Mouse (Mus musculus): ENCODE results near the gene Ctse.
"Not testable (repeated sequence)": the region's sequence is repeated elsewhere in the genome, so short reads cannot be mapped to it uniquely, and the experiment has no call there.

Gene Ctse

GRCm38 (mm10) chr1:131637791-131638540 lies at the start of gene Ctse:
Ctse (plus strand) TSS chr1:131638306.
- no peak for DNase-seq (ENCODE audit: low spot score)

- no peak for DNase-seq (ENCODE audit: low spot score)
Observed at GRCm38 (mm10) chr1:131598905-131599304, 39.2 kb upstream of the Ctse start, which contains the start of gene Avpr1b. Avpr1b (plus strand) TSS chr1:131599239.

- DNase-seq (ENCODE audit: low spot score) = no peak
Observed at GRCm38 (mm10) chr1:131600314-131600713, 37.8 kb upstream of the Ctse start.

DNA sequence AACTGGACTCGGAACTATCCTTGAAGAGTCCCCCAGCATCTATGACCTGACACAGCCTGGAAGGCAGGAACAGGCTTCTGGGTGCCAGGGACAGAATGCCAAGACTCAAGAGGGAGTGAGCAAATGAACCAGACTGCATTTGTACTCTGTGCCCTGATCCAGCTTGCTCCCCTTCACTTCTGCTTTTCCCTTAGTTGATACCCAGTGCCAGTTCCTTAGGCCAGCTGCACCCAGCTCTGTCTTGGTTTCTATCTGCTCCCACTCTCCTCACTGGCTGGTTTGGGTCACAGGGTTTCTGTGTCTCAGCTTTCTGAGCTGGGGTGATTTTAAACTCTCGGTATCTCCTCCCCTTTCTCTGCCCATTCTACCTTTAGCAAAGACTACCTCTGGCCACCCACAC lies 31.4 kb upstream of the Ctse start:
- no peak for DNase-seq (ENCODE audit: low spot score)

- no peak for DNase-seq (ENCODE audit: low spot score)
Observed at GRCm38 (mm10) chr1:131612556-131613155, 25.4 kb upstream of the Ctse start.

GRCm38 (mm10) chr1:131613361-131614133 lies 24.6 kb upstream of the Ctse start:
- peak; percentile 80 for DNase-seq (ENCODE audit: low spot score)

DNA sequence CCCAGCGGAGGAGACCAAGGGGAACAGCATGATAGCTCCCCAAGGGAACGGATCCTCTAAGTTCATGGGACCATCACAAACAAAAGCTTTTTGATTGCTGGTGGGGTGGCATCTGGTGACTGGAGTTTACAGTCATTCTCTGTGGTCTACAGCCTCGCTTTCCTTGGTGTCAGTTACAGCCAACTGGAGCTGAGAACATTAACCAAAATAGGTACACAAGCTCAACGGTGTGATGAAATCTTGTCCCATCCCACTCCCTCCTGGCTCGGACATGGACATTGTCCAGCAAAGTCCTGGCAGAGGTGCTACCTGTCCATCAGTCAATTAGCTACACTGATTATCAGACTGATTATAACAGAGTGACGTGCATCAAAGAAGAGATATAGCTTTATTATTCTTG lies 23.5 kb upstream of the Ctse start:
- DNase-seq (ENCODE audit: low spot score) = no peak

DNA sequence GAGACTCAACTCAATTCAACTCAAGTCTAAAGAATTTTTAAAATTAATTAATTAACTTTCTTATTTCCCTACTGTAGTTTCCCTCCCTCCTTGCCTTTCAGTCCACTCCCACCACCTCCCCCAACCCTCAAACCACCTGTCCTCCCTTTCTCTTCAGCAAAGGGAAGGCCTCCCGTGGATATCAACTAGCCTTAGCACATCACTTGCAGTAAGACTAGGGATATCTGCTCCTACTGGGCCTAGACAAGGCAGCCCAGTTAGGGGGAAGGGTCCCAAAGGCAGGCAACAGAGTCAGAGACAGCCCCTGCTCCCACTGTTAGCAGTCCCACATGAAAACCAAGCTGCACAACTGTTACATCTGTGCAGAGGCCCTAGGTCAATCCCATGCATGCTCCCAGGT lies 22.0 kb upstream of the Ctse start:
- DNase-seq (ENCODE audit: low spot score) = no peak

DNA sequence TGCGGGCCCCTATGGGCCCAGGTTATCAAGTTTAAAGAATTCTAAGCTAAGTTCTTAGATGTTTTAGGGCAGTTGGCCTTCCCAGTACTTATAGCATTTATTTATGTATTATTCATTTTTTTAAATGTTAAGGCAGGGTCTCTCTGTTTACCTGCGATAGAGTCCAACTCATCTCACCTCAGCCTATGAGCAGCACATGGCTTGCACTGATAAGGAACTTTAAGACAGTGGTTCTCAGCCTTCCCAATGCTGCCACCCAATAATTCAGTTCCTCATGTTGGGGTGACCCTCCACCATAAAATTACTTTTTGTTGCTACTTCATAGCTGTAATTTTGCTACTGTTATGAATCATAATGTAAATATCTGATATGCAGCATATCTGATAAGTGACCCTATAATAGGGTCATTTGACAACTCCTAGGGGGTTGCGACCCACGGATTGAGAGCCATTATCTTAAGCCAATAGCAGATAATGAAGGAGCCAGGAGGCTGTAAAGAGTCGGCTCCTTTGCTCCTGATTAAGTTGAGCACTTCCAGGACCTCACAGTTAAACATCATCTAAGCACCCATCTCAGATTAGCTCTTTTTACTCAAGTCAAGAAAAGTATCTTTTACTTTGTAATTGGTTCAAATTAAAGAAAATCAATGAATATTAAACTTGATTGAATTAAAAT lies 21.4 kb upstream of the Ctse start:
- DNase-seq (ENCODE audit: low spot score) = no peak

DNA sequence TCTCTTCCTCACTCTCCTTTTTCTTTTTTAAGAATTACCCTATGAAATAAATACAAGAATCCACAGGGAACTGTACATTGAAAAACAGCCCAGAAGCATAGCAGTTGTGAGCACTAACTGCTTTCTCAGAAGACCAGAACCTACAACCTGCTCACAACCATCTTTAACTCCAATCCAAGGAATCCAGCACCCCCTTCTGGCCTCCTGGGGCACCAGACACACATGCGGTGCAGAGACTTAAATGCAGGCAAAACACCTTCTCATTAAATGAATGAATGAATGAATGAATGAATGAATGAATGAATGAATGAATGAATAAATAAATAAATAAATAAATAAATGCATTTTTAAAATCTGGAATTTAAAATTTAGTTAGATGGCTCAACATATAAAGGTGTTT lies 19.5 kb upstream of the Ctse start:
- no peak for DNase-seq (ENCODE audit: low spot score)

- no peak for DNase-seq (ENCODE audit: low spot score)
Observed at GRCm38 (mm10) chr1:131619348-131619747, 18.8 kb upstream of the Ctse start.

- no peak for DNase-seq (ENCODE audit: low spot score)
Observed at GRCm38 (mm10) chr1:131623644-131624043, 14.5 kb upstream of the Ctse start.

DNA sequence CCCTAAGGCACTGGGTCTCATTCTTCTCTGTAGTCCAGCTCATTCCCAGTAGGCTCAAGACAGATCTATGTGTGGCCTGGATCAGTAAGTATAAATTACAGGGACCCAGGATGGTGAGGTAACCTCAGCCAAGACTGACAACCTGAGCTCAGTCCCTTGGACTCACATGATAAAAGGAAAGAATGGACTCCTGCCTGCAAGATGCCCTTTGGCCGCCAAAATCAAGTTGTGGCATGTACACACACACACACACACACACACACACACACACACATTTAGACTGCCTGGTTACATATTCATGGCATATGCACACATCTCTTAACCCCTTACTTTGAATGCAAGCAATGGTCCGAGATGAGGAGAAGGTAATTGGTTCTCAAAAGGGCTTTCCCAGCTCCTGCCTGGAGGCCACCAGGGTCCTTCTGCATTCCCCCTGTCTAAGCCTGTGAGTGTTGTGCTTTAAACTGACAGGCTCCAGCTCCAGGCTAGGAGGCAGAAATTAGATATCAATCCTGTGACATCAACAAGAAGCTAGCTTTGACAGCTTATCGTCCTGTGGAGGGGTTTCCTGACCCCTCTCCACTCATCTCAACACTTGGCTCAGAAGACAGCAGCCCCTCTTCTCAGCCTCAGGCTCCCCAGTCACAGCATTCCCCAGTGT lies 13.8 kb upstream of the Ctse start:
- DNase-seq (ENCODE audit: low spot score) = no peak

DNA sequence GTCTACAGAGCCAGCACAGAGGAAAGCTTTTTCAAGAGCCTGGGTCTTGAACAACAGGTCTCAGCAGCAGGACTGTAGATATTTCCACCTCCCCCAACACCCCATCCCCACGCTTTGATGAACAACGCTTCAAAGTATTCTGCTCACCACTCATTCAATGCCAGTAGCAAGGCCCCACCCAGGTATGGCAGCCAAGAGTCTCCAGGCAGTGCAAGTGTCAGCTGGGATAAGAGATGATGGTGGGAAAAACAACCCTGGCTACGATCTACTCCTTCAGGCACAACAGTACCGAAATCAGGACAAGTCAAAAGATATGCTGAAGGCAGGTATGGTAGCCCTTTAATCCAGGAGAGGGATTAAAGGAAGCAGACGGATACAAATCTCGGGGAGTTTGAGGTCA lies 11.9 kb upstream of the Ctse start:
- DNase-seq (ENCODE audit: low spot score) = no peak

GRCm38 (mm10) chr1:131632216-131632615 lies 5.9 kb upstream of the Ctse start:
- DNase-seq (ENCODE audit: low spot score) = not testable (repeated sequence)

DNA sequence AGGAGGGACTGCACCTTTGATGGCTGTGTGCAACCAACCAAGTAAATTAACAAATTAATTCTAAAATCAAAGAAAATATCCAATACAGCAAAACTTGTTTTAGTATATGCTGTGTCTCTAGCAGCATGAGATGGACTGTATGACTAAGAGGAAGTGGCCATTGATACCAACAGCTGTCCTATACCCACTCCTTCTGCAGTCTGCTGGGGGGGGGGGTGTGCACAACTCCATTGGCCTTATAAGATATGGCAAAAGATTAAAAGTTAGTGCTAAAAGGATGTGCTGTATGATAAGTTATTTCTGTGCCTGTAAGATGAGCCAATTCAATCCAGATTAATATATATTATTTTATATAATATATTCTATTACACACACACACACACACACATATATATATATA lies 3.6 kb upstream of the Ctse start:
- no peak for DNase-seq (ENCODE audit: low spot score)

DNA sequence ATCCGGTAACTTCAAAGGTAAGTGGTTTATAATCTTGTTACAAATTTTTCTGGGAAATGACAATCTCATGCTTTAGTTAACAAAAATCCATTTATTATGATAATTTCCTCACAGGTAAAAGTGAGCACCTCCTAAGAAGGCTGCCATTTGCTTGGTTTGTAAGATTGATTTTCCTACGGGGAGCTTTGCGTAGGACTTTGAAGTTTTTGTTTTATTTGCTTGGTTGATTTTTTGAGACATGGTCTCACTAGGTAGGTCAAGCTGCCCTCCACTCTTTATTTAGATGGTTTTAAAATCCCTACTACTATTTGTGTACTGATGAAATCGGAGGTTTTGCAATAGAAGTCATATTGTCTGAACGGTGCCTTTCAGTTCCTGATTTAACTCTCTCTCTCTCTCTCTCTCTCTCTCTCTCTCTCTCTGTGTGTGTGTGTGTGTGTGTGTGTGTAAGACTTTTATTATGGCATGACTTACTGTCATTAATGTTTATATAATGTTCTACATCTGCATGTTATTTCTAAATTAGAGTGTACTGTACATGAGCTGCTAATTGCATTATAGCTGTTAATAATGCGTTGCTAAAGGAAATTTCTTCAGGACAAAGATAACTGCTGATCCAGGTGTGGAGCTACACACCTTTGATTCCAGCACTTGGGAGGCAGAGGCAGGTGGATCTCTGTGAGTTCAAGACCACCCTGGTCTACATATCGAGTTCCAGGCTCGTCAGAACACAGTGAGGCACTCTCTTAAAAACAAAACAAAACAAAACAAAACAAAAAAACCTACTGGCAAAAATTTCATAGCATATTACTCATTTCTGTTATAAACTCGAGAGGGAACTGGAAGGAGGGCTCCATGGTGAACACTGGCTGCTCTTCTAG lies 675 bp downstream of the Ctse start:
- DNase-seq (ENCODE audit: low spot score) = no peak

DNA sequence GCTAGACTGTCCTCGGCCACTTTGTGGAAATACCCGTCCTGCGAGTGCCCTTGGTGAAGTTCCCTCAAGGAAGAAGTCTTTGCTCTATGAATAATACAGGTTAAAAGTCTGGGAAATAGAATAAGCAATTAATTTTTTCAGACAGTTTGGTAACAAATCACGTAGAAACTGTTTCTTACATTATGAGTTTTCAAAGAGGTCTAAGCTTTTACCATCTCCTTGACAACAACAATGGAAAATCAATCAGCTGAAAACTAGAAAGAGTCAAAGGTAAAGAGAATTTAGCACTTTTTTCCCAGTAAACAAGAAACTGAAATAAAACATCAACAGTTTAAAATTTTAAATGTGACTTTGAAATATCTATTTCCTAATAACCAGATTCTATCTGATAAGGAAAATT lies 2.0 kb downstream of the Ctse start:
- no peak for DNase-seq (ENCODE audit: low spot score)

GRCm38 (mm10) chr1:131641565-131641964 lies 3.5 kb downstream of the Ctse start:
- no peak for DNase-seq (ENCODE audit: low spot score)

GRCm38 (mm10) chr1:131642251-131642650 lies 4.1 kb downstream of the Ctse start:
- no peak for DNase-seq (ENCODE audit: low spot score)

All from layer of hippocampus, adult 11-12 months (tissue).